In the genomic region with DNA sequence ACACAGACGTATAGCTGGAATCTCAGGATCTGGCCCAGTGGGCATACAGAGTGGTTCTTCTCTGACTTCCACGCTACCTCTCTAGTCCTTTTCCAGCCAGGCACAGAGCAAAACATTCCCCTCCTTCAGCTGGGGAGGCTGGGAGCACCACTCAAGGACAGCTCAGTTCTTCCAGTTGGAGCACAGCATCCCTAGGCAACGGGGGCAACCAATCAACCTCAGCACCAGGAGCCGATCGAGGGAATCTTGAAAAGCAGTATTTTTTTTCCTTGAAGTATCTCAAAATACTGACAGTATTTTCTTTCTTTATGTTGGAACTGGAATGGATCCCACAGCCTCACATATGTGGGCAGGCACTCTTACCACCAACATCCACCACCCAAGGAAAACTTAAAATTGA, we compare ENCODE assay signal across 11 mouse cellular contexts. TPM values are rescaled to one million over a fixed set of nuclear protein-coding genes. Genes with fewer than 3 reads are reported as not detected.
DNase-seq lines count a peak whose midpoint lies in the region; ATAC-seq and TF ChIP-seq lines count a peak whose summit lies in the region.
"Had no signal": no experiment of that assay in that cellular context is flagged by ENCODE, and none has a peak within 500 bp of the region (broad histone marks: within the 10 kb centered on the region; RNA-seq: fewer than 3 reads in every experiment).

No protein-coding gene starts in this region.

- 0 out of 2 replicates have a peak overlapping the region, but pooled peaks have one; percentile 35 for H3K9ac ChIP-seq in forebrain, postnatal 0 days
- no peak overlapping the region for H3K9ac ChIP-seq in midbrain, embryonic 12.5 days (replicated peaks)
- H3K9ac ChIP-seq in lung, postnatal 0 days (replicated peaks; ENCODE audit: low read depth) = no peak overlapping the region
- H3K9ac ChIP-seq: heart, embryonic 15.5 days; liver, embryonic 13.5 days had no signal

- peak overlapping the region; percentile 73 for H3K27ac ChIP-seq in forebrain, postnatal 0 days (ENCODE audit: low read depth, low read length)
- H3K27ac ChIP-seq in midbrain, embryonic 12.5 days (replicated peaks) = peak overlapping the region; percentile 83
- H3K27ac ChIP-seq in lung, postnatal 0 days (ENCODE audit: low read length) = no peak overlapping the region
- H3K27ac ChIP-seq: heart, embryonic 15.5 days; liver, embryonic 13.5 days had no signal

- no peaks in the 10 kb centered on the region for H3K27me3 ChIP-seq in forebrain, postnatal 0 days (ENCODE audit: insufficient read depth, low read length)
- H3K27me3 ChIP-seq in midbrain, embryonic 12.5 days = no peaks in the 10 kb centered on the region
- no peaks in the 10 kb centered on the region for H3K27me3 ChIP-seq in lung, postnatal 0 days (replicated peaks; ENCODE audit: insufficient read depth, low read length)

- H3K4me3 ChIP-seq in forebrain, postnatal 0 days (ENCODE audit: low read depth, low read length) = no peak overlapping the region
- H3K4me3 ChIP-seq in midbrain, embryonic 12.5 days = no peak overlapping the region
- H3K4me3 ChIP-seq in lung, postnatal 0 days (ENCODE audit: low read depth, low read length) = no peak overlapping the region
- H3K4me3 ChIP-seq: heart, embryonic 15.5 days; liver, embryonic 13.5 days had no signal

- intact Hi-C loops in heart, postnatal 25 days (cut with DNase I) = no loop called here

- no peak for TF ChIP-seq EP300 in lung, postnatal 0 days (IDR thresholded peaks at IDR 0.05)

- no peaks in the 10 kb centered on the region for H3K9me3 ChIP-seq in forebrain, postnatal 0 days (ENCODE audit: low read length)
- no peaks in the 10 kb centered on the region for H3K9me3 ChIP-seq in midbrain, embryonic 12.5 days
- no peaks in the 10 kb centered on the region for H3K9me3 ChIP-seq in lung, postnatal 0 days (ENCODE audit: low read length)
- H3K9me3 ChIP-seq: heart, embryonic 15.5 days; liver, embryonic 13.5 days had no signal

- H3K36me3 ChIP-seq in forebrain, postnatal 0 days (ENCODE audit: insufficient read depth) = no peaks in the 10 kb centered on the region
- no peaks in the 10 kb centered on the region for H3K36me3 ChIP-seq in midbrain, embryonic 12.5 days
- no peaks in the 10 kb centered on the region for H3K36me3 ChIP-seq in lung, postnatal 0 days (ENCODE audit: insufficient read depth, low read length)
- H3K36me3 ChIP-seq: heart, embryonic 15.5 days; liver, embryonic 13.5 days had no signal

- peak; percentile 45 for ATAC-seq in frontal cortex, adult (ENCODE audit: low TSS enrichment)
- ATAC-seq in forebrain, postnatal 0 days = no peak
- no peak for ATAC-seq in midbrain, embryonic 12.5 days (ENCODE audit: low FRiP score, low read depth)
- no peak for ATAC-seq in lung, postnatal 0 days
- ATAC-seq: intestine, embryonic 16.5 days had no signal

- no peak for TF ChIP-seq CTCF in forebrain, postnatal 0 days (IDR thresholded peaks at IDR 0.05; ENCODE audit: low read depth)
- TF ChIP-seq CTCF in lung, postnatal 0 days (IDR thresholded peaks at IDR 0.05) = no peak

- no peak for DNase-seq in frontal cortex, postnatal 25 days (ENCODE audit: low spot score in 2 of 2)
- peak; percentile 68 for DNase-seq in brain, adult 2 months (ENCODE audit: low read depth, low spot score)
- peak; percentile 50 for DNase-seq in forebrain, postnatal 0 days
- no peak for DNase-seq in embryo, embryonic 11 days
- no peak for DNase-seq in lung, postnatal 0 days (ENCODE audit: low spot score)
- no peak for DNase-seq in heart, postnatal 25 days (ENCODE audit: low spot score)
- DNase-seq: liver, embryonic 13.5 days had no signal

- no peak overlapping the region for H3K4me2 ChIP-seq in forebrain, postnatal 0 days (ENCODE audit: low read depth)
- no peak overlapping the region for H3K4me2 ChIP-seq in midbrain, embryonic 12.5 days (replicated peaks)
- H3K4me2 ChIP-seq in lung, postnatal 0 days (replicated peaks; ENCODE audit: low read depth, low read length) = no peak overlapping the region
- H3K4me2 ChIP-seq: heart, embryonic 15.5 days; liver, embryonic 13.5 days had no signal

- 44% methylated on average over 5 of the region's 5 CpGs for WGBS in forebrain, postnatal 0 days
- WGBS in midbrain, embryonic 12.5 days = 63% methylated on average over 5 of the region's 5 CpGs
- WGBS in lung, postnatal 0 days = 60% methylated on average over 5 of the region's 5 CpGs

- peaks cover 23% of the 10 kb centered on the region for H3K4me1 ChIP-seq in forebrain, postnatal 0 days (ENCODE audit: insufficient read depth)
- H3K4me1 ChIP-seq in midbrain, embryonic 12.5 days = peaks cover 39% of the 10 kb centered on the region
- H3K4me1 ChIP-seq in lung, postnatal 0 days (ENCODE audit: insufficient read depth, low read depth, low read length) = peaks cover 4% of the 10 kb centered on the region; the same call in 1 of the 2 replicates

RNA-seq across cellular contexts. Expression of a gene that starts 5.0 kb away (rescaled TPM):
- total RNA-seq in forebrain, postnatal 0 days (2014; rRNA removed) = 40.0 and 40.7 TPM in 2 replicates
- 52.9 and 57.8 TPM in 2 replicates for polyA plus RNA-seq in forebrain, postnatal 0 days (2015; fragmentation: Nextera tagmentation; extraction: Ambion mirVana)
- polyA plus RNA-seq in midbrain, embryonic 12.5 days (2016; fragmentation: Nextera tagmentation; extraction: Ambion mirVana) = 47.6 and 51.6 TPM in 2 replicates
- 21.2 and 28.1 TPM in 2 replicates for polyA plus RNA-seq in lung, postnatal 0 days (2015; fragmentation: Nextera tagmentation; extraction: Ambion mirVana)
- 10 to 100 TPM; 41.8 to 77.1 TPM for total RNA-seq in heart, postnatal 25 days (2021)

RNA-seq across cellular contexts. Expression of a gene that starts 45.9 kb away (rescaled TPM):
- total RNA-seq in forebrain, postnatal 0 days (2014; rRNA removed) = 20.0 and 24.3 TPM in 2 replicates
- 43.8 and 50.5 TPM in 2 replicates for polyA plus RNA-seq in forebrain, postnatal 0 days (2015; fragmentation: Nextera tagmentation; extraction: Ambion mirVana)
- polyA plus RNA-seq in midbrain, embryonic 12.5 days (2016; fragmentation: Nextera tagmentation; extraction: Ambion mirVana) = 37.4 and 39.6 TPM in 2 replicates
- polyA plus RNA-seq in lung, postnatal 0 days (2015; fragmentation: Nextera tagmentation; extraction: Ambion mirVana) = 47.2 and 50.0 TPM in 2 replicates
- total RNA-seq in heart, postnatal 25 days (2021) = 10 to 100 TPM; 20.5 to 23.1 TPM

RNA-seq across cellular contexts. Expression of a gene that starts 46.3 kb away (rescaled TPM):
- 98.6 and 115 TPM in 2 replicates for total RNA-seq in forebrain, postnatal 0 days (2014; rRNA removed)
- polyA plus RNA-seq in forebrain, postnatal 0 days (2015; fragmentation: Nextera tagmentation; extraction: Ambion mirVana) = 109 and 117 TPM in 2 replicates
- polyA plus RNA-seq in midbrain, embryonic 12.5 days (2016; fragmentation: Nextera tagmentation; extraction: Ambion mirVana) = 110 and 115 TPM in 2 replicates
- polyA plus RNA-seq in lung, postnatal 0 days (2015; fragmentation: Nextera tagmentation; extraction: Ambion mirVana) = 105 and 117 TPM in 2 replicates
- 10 to 100 TPM; 62.1 to 67.4 TPM for total RNA-seq in heart, postnatal 25 days (2021)

Comparison
In these comparisons a context has a peak if more than half of its experiments do, and no peak if none do; other contexts are left out.
1. DNase-seq: peak in brain, adult 2 months (single experiment) and forebrain, postnatal 0 days (single experiment); none in frontal cortex, postnatal 25 days (0 of 2), embryo, embryonic 11 days (single experiment), lung, postnatal 0 days (single experiment) and heart, postnatal 25 days (single experiment).